Mouse (Mus musculus) heart, embryonic 11.5 days (tissue): Measurements from ENCODE around the gene Nrgn. TPM values are rescaled to one million over a fixed set of nuclear protein-coding genes. Genes with fewer than 3 reads are reported as not detected.
A peak's percentile ranks its signal among the peaks of the same experiment; 100 is the strongest.

Experiments used
- ATAC-seq: fragments of 200-750 bp; cut with Nextera tagmentation; replicated peaks from 2 replicates; pipeline ENCODE4 v1.8.0; 2017; ENCODE audit warnings: moderate library complexity; ENCODE audit not compliant: insufficient number of reproducible peaks, low FRiP score, low TSS enrichment
- H3K27ac ChIP-seq: fragments of 300-500 bp; sonication (generic); 2 replicates; pipeline ENCODE4 v1.5.1; 2014; ENCODE audit warnings: mild to moderate bottlenecking, low read depth, low read length
- H3K27me3 ChIP-seq: fragments of 300-500 bp; sonication (generic); 2 replicates; pipeline ENCODE4 v1.6.1; 2014; ENCODE audit warnings: mild to moderate bottlenecking, low read length, mixed read lengths; ENCODE audit not compliant: control insufficient read depth, insufficient read depth
- H3K36me3 ChIP-seq: fragments of 300-500 bp; sonication (generic); 2 replicates; pipeline ENCODE4 v1.6.1; 2014; ENCODE audit warnings: mild to moderate bottlenecking, low read length, moderate library complexity, mixed read lengths; ENCODE audit not compliant: control insufficient read depth, insufficient read depth
- H3K4me1 ChIP-seq: fragments of 300-500 bp; sonication (generic); 2 replicates; pipeline ENCODE4 v1.6.1; 2014; ENCODE audit warnings: low read length; ENCODE audit not compliant: control insufficient read depth, insufficient read depth
- H3K4me2 ChIP-seq: fragments of 300-500 bp; sonication (generic); 2 replicates; pipeline ENCODE4 v1.6.1; 2014; ENCODE audit warnings: mild to moderate bottlenecking, moderate library complexity
- H3K4me3 ChIP-seq: fragments of 300-500 bp; sonication (generic); 2 replicates; pipeline ENCODE4 v1.5.1; 2014; ENCODE audit warnings: low read depth, low read length
- H3K9ac ChIP-seq: fragments of 300-500 bp; sonication (generic); 2 replicates; pipeline ENCODE4 v1.6.1; 2014; ENCODE audit warnings: mild to moderate bottlenecking, low read depth, low read length, moderate library complexity
- H3K9me3 ChIP-seq: fragments of 300-500 bp; sonication (generic); replicated peaks from 2 replicates; pipeline ENCODE4 v1.6.1; 2016; ENCODE audit warnings: low read length; ENCODE audit not compliant: control insufficient read depth
- WGBS: fragments of 180-500 bp; shearing (Covaris S2); extraction: QIAGEN DNeasy Blood & Tissue Kit; methylation state at CpG from one replicate; pipeline ENCODE4 v1.1.7; 2014; ENCODE audit not compliant: insufficient replicate concordance; 5-methylcytosine and 5-hydroxymethylcytosine counted together
- polyA plus RNA-seq: library from polyadenylated mRNA; unstranded; fragments of >200 nt; fragmentation: Nextera tagmentation; extraction: Ambion mirVana; gene quantifications from 2 replicates; pipeline ENCODE4 v1.2.1, GENCODE M21; 2014

The Nrgn gene
- polyA plus RNA-seq, 1 experiment from 2014 or later: 5.2 TPM

GRCm38 (mm10) chr9:37586718-37587117, 34.0 kb upstream of the Nrgn start:
- H3K27me3 ChIP-seq: no peaks in the 10 kb centered on the region
- no peak overlapping the region for H3K4me3 ChIP-seq
- no peak for ATAC-seq
- H3K4me1 ChIP-seq: no peaks in the 10 kb centered on the region
- H3K4me2 ChIP-seq: no peak overlapping the region
- H3K27ac ChIP-seq: no peak overlapping the region
- H3K9me3 ChIP-seq: no peaks in the 10 kb centered on the region
- WGBS: 67% methylated on average over 4 of the region's 4 CpGs
- no peak overlapping the region for H3K9ac ChIP-seq
- no peaks in the 10 kb centered on the region for H3K36me3 ChIP-seq

- WGBS: 79% methylated on average over 5 of the region's 5 CpGs
Measured at GRCm38 (mm10) chr9:37583594-37583993, 30.9 kb upstream of the Nrgn start.

GRCm38 (mm10) chr9:37576436-37576930, 23.8 kb upstream of the Nrgn start:
- no peak overlapping the region for H3K4me3 ChIP-seq
- 28% methylated on average over 14 of the region's 14 CpGs for whole genome bisulfite sequencing
- no peaks in the 10 kb centered on the region for H3K27me3 ChIP-seq
- H3K36me3 ChIP-seq: no peaks in the 10 kb centered on the region
- peak overlapping the region; percentile 42 for H3K4me2 ChIP-seq
- H3K4me1 ChIP-seq: peaks cover 13% of the 10 kb centered on the region
- ATAC-seq: no peak
- no peak overlapping the region for H3K27ac ChIP-seq
- no peak overlapping the region for H3K9ac ChIP-seq
- no peaks in the 10 kb centered on the region for H3K9me3 ChIP-seq

More at GRCm38 (mm10) chr9:37583594-37583993, 30.9 kb upstream of the Nrgn start:
- Histone ChIP-seq H3K27me3 (no peaks in the 10 kb centered on the region), H3K9ac (no peak overlapping the region), H3K36me3 (no peaks in the 10 kb centered on the region), H3K4me2 (no peak overlapping the region), H3K4me1 (no peaks in the 10 kb centered on the region), H3K27ac (no peak overlapping the region), H3K4me3 (no peak overlapping the region), H3K9me3 (no peaks in the 10 kb centered on the region)
- no peak for ATAC-seq

GRCm38 (mm10) chr9:37572204-37572876, 19.6 kb upstream of the Nrgn start:
- Histone ChIP-seq H3K4me3 (no peak overlapping the region), H3K9me3 (no peaks in the 10 kb centered on the region), H3K9ac (no peak overlapping the region), H3K4me2 (peak overlapping the region; percentile 29), H3K4me1 (peaks cover 27% of the 10 kb centered on the region), H3K27ac (0 out of 2 replicates have a peak overlapping the region, but pooled peaks have one; percentile 10), H3K27me3 (no peaks in the 10 kb centered on the region; the same call in 1 of the 2 replicates), H3K36me3 (no peaks in the 10 kb centered on the region)
- WGBS: 13% methylated on average over 3 of the region's 3 CpGs
- no peak for ATAC-seq

- Histone ChIP-seq H3K4me3 (no peak overlapping the region), H3K4me1 (peaks cover 22% of the 10 kb centered on the region), H3K27ac (no peak overlapping the region), H3K36me3 (no peaks in the 10 kb centered on the region), H3K27me3 (no peaks in the 10 kb centered on the region; the same call in 1 of the 2 replicates), H3K9ac (no peak overlapping the region), H3K9me3 (no peaks in the 10 kb centered on the region), H3K4me2 (no peak overlapping the region)
- no peak for ATAC-seq
- 57% methylated on average over 2 of the region's 2 CpGs for WGBS
Measured at GRCm38 (mm10) chr9:37569231-37569835, 16.6 kb upstream of the Nrgn start.

GRCm38 (mm10) chr9:37568605-37569214, 16.0 kb upstream of the Nrgn start:
- Histone ChIP-seq H3K9me3 (no peaks in the 10 kb centered on the region), H3K4me2 (no peak overlapping the region), H3K27ac (no peak overlapping the region), H3K4me3 (no peak overlapping the region), H3K27me3 (no peaks in the 10 kb centered on the region; the same call in 1 of the 2 replicates), H3K4me1 (peaks cover 22% of the 10 kb centered on the region), H3K36me3 (no peaks in the 10 kb centered on the region), H3K9ac (no peak overlapping the region)
- 37% methylated on average over 4 of the region's 4 CpGs for WGBS
- ATAC-seq: no peak

GRCm38 (mm10) chr9:37567892-37568604, 15.3 kb upstream of the Nrgn start:
- Histone ChIP-seq H3K4me3 (no peak overlapping the region), H3K4me2 (peak overlapping the region; percentile 48), H3K36me3 (no peaks in the 10 kb centered on the region), H3K4me1 (peaks cover 22% of the 10 kb centered on the region), H3K9me3 (no peaks in the 10 kb centered on the region), H3K9ac (peak overlapping the region; percentile 43; the same call in 1 of the 2 replicates), H3K27me3 (no peaks in the 10 kb centered on the region; the same call in 1 of the 2 replicates), H3K27ac (no peak overlapping the region)
- 25% methylated on average over 15 of the region's 15 CpGs for WGBS
- no peak for ATAC-seq

- H3K4me3 ChIP-seq: no peak overlapping the region
- no peaks in the 10 kb centered on the region for H3K36me3 ChIP-seq
- H3K9me3 ChIP-seq: no peaks in the 10 kb centered on the region
- H3K4me1 ChIP-seq: peaks cover 17% of the 10 kb centered on the region
- H3K27me3 ChIP-seq: no peaks in the 10 kb centered on the region; the same call in 1 of the 2 replicates
- H3K9ac ChIP-seq: no peak overlapping the region
- no peak overlapping the region for H3K27ac ChIP-seq
- H3K4me2 ChIP-seq: peak overlapping the region; percentile 48
- ATAC-seq: no peak
- 42% methylated on average over 5 of the region's 5 CpGs for WGBS
Measured at GRCm38 (mm10) chr9:37567454-37567853, 14.8 kb upstream of the Nrgn start.
